Mouse (Mus musculus): ENCODE data around the gene Shroom2.

GRCm38 (mm10) chrX:152620917-152621316 lies 148.3 kb downstream of the Shroom2 start:
- no peak for TF ChIP-seq POLR2A (IDR thresholded peaks at IDR 0.05; ENCODE audit: insufficient read length, low read depth)
- no peak for TF ChIP-seq USF1 (IDR thresholded peaks at IDR 0.05; ENCODE audit: low read depth)
- no peak for TF ChIP-seq MYOG (IDR thresholded peaks at IDR 0.05; ENCODE audit: control insufficient read depth in 1 of 3, insufficient read depth in 1 of 3, insufficient read length in 2 of 3, low read depth in 2 of 3)

Data from myocyte (in vitro differentiated cells).